Mouse (Mus musculus): ENCODE results near the gene Grb2. TPM values are rescaled to one million over a fixed set of nuclear protein-coding genes. Genes with fewer than 3 reads are reported as not detected.

The Grb2 gene
- polyA plus RNA-seq, 1 experiment = 81.7 TPM

GRCm38 (mm10) chr11:115598309-115598708, 110.1 kb downstream of the Grb2 start:
- Histone ChIP-seq H3K27ac (ENCODE audit: control insufficient read depth, insufficient read depth, low read length) (no peak overlapping the region), H3K27me3 (ENCODE audit: control insufficient read depth, insufficient read depth, low read length) (no peaks in the 10 kb centered on the region), H3K36me3 (ENCODE audit: control insufficient read depth, insufficient read depth, low read length) (peaks cover 21% of the 10 kb centered on the region), H3K4me1 (replicated peaks; ENCODE audit: control insufficient read depth, insufficient read depth, low read length) (peaks cover 12% of the 10 kb centered on the region), H3K4me3 (ENCODE audit: control insufficient read depth, insufficient read depth, low read length) (no peak overlapping the region)
- no peak for TF ChIP-seq POLR2A (IDR thresholded peaks at IDR 0.05; ENCODE audit: control insufficient read depth, extremely low read depth, insufficient read depth, low read length, poor library complexity)
- no peak for TF ChIP-seq CTCF (IDR thresholded peaks at IDR 0.05; ENCODE audit: borderline replicate concordance, control insufficient read depth, extremely low read depth, insufficient read depth, low read length, poor library complexity)
- whole genome bisulfite sequencing = 56% methylated on average over 4 of the region's 4 CpGs
- DNase-seq = no peak

DNA sequence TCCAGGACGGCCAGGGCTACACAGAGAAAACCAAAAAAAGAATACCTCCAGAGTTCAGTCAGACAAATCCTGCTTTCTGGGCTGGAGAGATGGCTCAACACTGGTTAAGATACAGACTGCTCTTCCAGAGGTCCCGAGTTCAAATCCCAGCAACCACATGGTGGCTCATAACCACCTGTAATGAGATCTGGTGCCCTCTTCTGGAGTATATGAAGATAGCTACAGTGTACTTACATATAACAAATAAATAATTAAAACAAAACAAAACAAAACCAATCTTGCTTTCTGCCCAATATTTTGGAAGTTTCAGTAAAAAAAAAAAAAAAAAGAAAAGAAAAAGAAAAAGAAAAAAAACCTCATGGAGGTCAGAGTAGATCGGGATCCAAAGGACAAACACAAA, 113.2 kb downstream of the Grb2 start:
- Histone ChIP-seq H3K27me3 (ENCODE audit: control insufficient read depth, insufficient read depth, low read length) (no peaks in the 10 kb centered on the region), H3K27ac (ENCODE audit: control insufficient read depth, insufficient read depth, low read length) (no peak overlapping the region), H3K36me3 (ENCODE audit: control insufficient read depth, insufficient read depth, low read length) (peaks cover 49% of the 10 kb centered on the region), H3K4me1 (replicated peaks; ENCODE audit: control insufficient read depth, insufficient read depth, low read length) (no peaks in the 10 kb centered on the region), H3K4me3 (ENCODE audit: control insufficient read depth, insufficient read depth, low read length) (no peak overlapping the region)
- DNase-seq = no peak
- TF ChIP-seq CTCF (IDR thresholded peaks at IDR 0.05; ENCODE audit: borderline replicate concordance, control insufficient read depth, extremely low read depth, insufficient read depth, low read length, poor library complexity) = no peak
- TF ChIP-seq POLR2A (IDR thresholded peaks at IDR 0.05; ENCODE audit: control insufficient read depth, extremely low read depth, insufficient read depth, low read length, poor library complexity) = no peak
- WGBS = over 99% methylated on average over 3 of the region's 3 CpGs

Other genes with a start within 250 kb of the Grb2 start
- gene Slc16a5, start 246.1 kb downstream of the Grb2 start, polyA plus RNA-seq (2012; rRNA removed) = 446 and 456 TPM in 2 replicates
- gene Armc7, start 232.9 kb downstream of the Grb2 start, polyA plus RNA-seq (2012; rRNA removed) = 86.1 and 91.3 TPM in 2 replicates
- 122 and 145 TPM in 2 replicates for gene Nt5c, start 216.7 kb downstream of the Grb2 start, polyA plus RNA-seq (2012; rRNA removed)
- 654 and 686 TPM in 2 replicates for gene Jpt1, start 194.2 kb downstream of the Grb2 start, polyA plus RNA-seq (2012; rRNA removed)
- gene Sumo2, start 172.3 kb downstream of the Grb2 start, polyA plus RNA-seq (2012; rRNA removed) = 102 and 105 TPM in 2 replicates
- gene Nup85, start 144.2 kb downstream of the Grb2 start, polyA plus RNA-seq (2012; rRNA removed) = 114 and 136 TPM in 2 replicates
- 24.5 and 25.0 TPM in 2 replicates for gene Mrps7, start 104.7 kb downstream of the Grb2 start, polyA plus RNA-seq (2012; rRNA removed)
- 102 and 106 TPM in 2 replicates for gene Gga3, start 104.5 kb downstream of the Grb2 start, polyA plus RNA-seq (2012; rRNA removed)
- 188 and 215 TPM in 2 replicates for gene Mif4gd, start 95.6 kb downstream of the Grb2 start, polyA plus RNA-seq (2012; rRNA removed)
- gene Slc25a19, start 80.3 kb downstream of the Grb2 start, polyA plus RNA-seq (2012; rRNA removed) = 98.5 and 98.6 TPM in 2 replicates
- gene Tmem94, start 56.8 kb upstream of the Grb2 start, polyA plus RNA-seq (2012; rRNA removed) = 84.7 and 91.9 TPM in 2 replicates
- gene Caskin2, start 105.0 kb upstream of the Grb2 start, polyA plus RNA-seq (2012; rRNA removed) = 13.7 and 15.4 TPM in 2 replicates
- 31.6 and 34.3 TPM in 2 replicates for gene Tsen54, start 106.1 kb upstream of the Grb2 start, polyA plus RNA-seq (2012; rRNA removed)
- 54.5 and 68.6 TPM in 2 replicates for gene Llgl2, start 115.5 kb upstream of the Grb2 start, polyA plus RNA-seq (2012; rRNA removed)
- gene Myo15b, start 149.8 kb upstream of the Grb2 start, polyA plus RNA-seq (2012; rRNA removed) = 5.4 and 6.1 TPM in 2 replicates
- gene Smim5, start 191.4 kb upstream of the Grb2 start, polyA plus RNA-seq (2012; rRNA removed) = 8.4 and 9.5 TPM in 2 replicates
- 0.62 and 0.71 TPM in 2 replicates for gene Smim6, start 203.4 kb upstream of the Grb2 start, polyA plus RNA-seq (2012; rRNA removed)
- 43.4 and 44.8 TPM in 2 replicates for gene Sap30bp, start 224.7 kb upstream of the Grb2 start, polyA plus RNA-seq (2012; rRNA removed)
- 32.4 and 34.3 TPM in 2 replicates for gene Recql5, start 224.9 kb upstream of the Grb2 start, polyA plus RNA-seq (2012; rRNA removed)